Mouse (Mus musculus) testis, adult 2 months (tissue): ENCODE results near the gene Ddx1.

Experiments
- CTCF ChIP-seq: fragments of 200-500 bp; IDR thresholded peaks from 2 replicates; pipeline ENCODE4 v1.5.1; 2012; ENCODE audit warnings: low read depth, mild to moderate bottlenecking, inconsistent platforms, low read length, moderate library complexity; ENCODE audit not compliant: control insufficient read depth, insufficient read depth, insufficient replicate concordance
- POLR2A ChIP-seq: fragments of 200-500 bp; IDR thresholded peaks from 2 replicates; pipeline ENCODE4 v1.6.1; 2012; ENCODE audit warnings: low read depth, mild to moderate bottlenecking, inconsistent platforms, low read length, moderate library complexity; ENCODE audit not compliant: control insufficient read depth

- TF ChIP-seq CTCF (no peak), POLR2A (no peak)
These were observed 48.4 kb downstream of the Ddx1 start for GRCm38 (mm10) chr12:13200576-13200975.
